Mouse (Mus musculus) small intestine, adult 2 months (tissue): ENCODE measurements around the gene Cdk6. TPM values are rescaled to one million over a fixed set of nuclear protein-coding genes. Genes with fewer than 3 reads are reported as not detected.

Experiments
- H3K27ac ChIP-seq: fragments of 200-500 bp; 2 replicates; pipeline ENCODE4 v1.5.1; 2012; ENCODE audit warnings: low read depth, low read length, control low read depth, inconsistent platforms; ENCODE audit not compliant: insufficient read depth
- H3K27me3 ChIP-seq: fragments of 200-500 bp; 2 replicates; pipeline ENCODE4 v1.6.1; 2012; ENCODE audit warnings: mild to moderate bottlenecking, moderate library complexity, low read length, inconsistent platforms; ENCODE audit not compliant: control insufficient read depth, insufficient read depth
- H3K36me3 ChIP-seq: fragments of 200-500 bp; 2 replicates; pipeline ENCODE4 v1.6.1; 2012; ENCODE audit warnings: mild to moderate bottlenecking, low read length, control low read depth, inconsistent platforms; ENCODE audit not compliant: control insufficient read depth, insufficient read depth
- H3K4me1 ChIP-seq: fragments of 200-500 bp; 2 replicates; pipeline ENCODE4 v1.6.1; 2012; ENCODE audit warnings: low read length, inconsistent platforms, mixed read lengths; ENCODE audit not compliant: control insufficient read depth, insufficient read depth, insufficient read length
- H3K4me3 ChIP-seq: fragments of 200-500 bp; 2 replicates; pipeline ENCODE4 v1.5.1; 2012; ENCODE audit warnings: low read depth, mild to moderate bottlenecking, control low read depth, inconsistent platforms, low read length, moderate library complexity
- CTCF ChIP-seq: fragments of 200-500 bp; IDR thresholded peaks from 2 replicates; pipeline ENCODE4 v1.5.1; 2012; ENCODE audit warnings: low read depth, mild to moderate bottlenecking, control low read depth, inconsistent platforms, low read length, moderate library complexity, mixed read lengths; ENCODE audit not compliant: insufficient replicate concordance, insufficient read length; ENCODE audit errors: extremely low read depth
- POLR2A ChIP-seq: fragments of 200-500 bp; IDR thresholded peaks from 2 replicates; pipeline ENCODE4 v1.6.1; 2012; ENCODE audit warnings: low read depth, mild to moderate bottlenecking, control low read depth, inconsistent platforms, low read length, moderate library complexity
- WGBS: fragments of 180-500 bp; shearing (Covaris S2); methylation state at CpG from one replicate; pipeline ENCODE4 v1.1.7; 2018; 5-methylcytosine and 5-hydroxymethylcytosine counted together
- polyA plus RNA-seq: library from polyadenylated mRNA; depleted of rRNA; stranded (reverse); fragments of >200 nt; gene quantifications from 2 replicates; pipeline ENCODE4 v1.2.3, GENCODE M21; 2012

The Cdk6 gene
- polyA plus RNA-seq, 1 experiment = 7.7 TPM

GRCm38 (mm10) chr5:3382343-3383040, 41.2 kb downstream of the Cdk6 start:
- Histone ChIP-seq H3K36me3 (no peaks in the 10 kb centered on the region), H3K27ac (peak overlapping the region; percentile 2; the same call in 1 of the 2 replicates), H3K27me3 (no peaks in the 10 kb centered on the region), H3K4me3 (no peak overlapping the region), H3K4me1 (peaks cover 2% of the 10 kb centered on the region; the same call in 1 of the 2 replicates)
- WGBS = 75% methylated on average over 13 of the region's 13 CpGs
- TF ChIP-seq CTCF (no peak), POLR2A (no peak)

- Histone ChIP-seq H3K36me3 (no peaks in the 10 kb centered on the region), H3K4me1 (peaks cover 2% of the 10 kb centered on the region; the same call in 1 of the 2 replicates), H3K4me3 (no peak overlapping the region), H3K27ac (peak overlapping the region; percentile 20; the same call in 1 of the 2 replicates), H3K27me3 (no peaks in the 10 kb centered on the region)
- TF ChIP-seq POLR2A (no peak), CTCF (no peak)
- WGBS = 64% methylated on average over 3 of the region's 3 CpGs
Observed at GRCm38 (mm10) chr5:3383547-3383946, 42.3 kb downstream of the Cdk6 start.

GRCm38 (mm10) chr5:3385078-3385477, 43.8 kb downstream of the Cdk6 start:
- peaks cover 2% of the 10 kb centered on the region; the same call in 1 of the 2 replicates for H3K36me3 ChIP-seq
- TF ChIP-seq CTCF (no peak), POLR2A (no peak)
- H3K27ac ChIP-seq = no peak overlapping the region
- no peak overlapping the region for H3K4me3 ChIP-seq
- WGBS = 59% methylated on average over 1 of the region's 1 CpGs
- peaks cover 2% of the 10 kb centered on the region; the same call in 1 of the 2 replicates for H3K4me1 ChIP-seq
- H3K27me3 ChIP-seq = no peaks in the 10 kb centered on the region

GRCm38 (mm10) chr5:3386021-3386730, 44.9 kb downstream of the Cdk6 start:
- no peaks in the 10 kb centered on the region for H3K27me3 ChIP-seq
- H3K4me3 ChIP-seq = no peak overlapping the region
- TF ChIP-seq CTCF = no peak
- TF ChIP-seq POLR2A = no peak
- H3K27ac ChIP-seq = no peak overlapping the region
- WGBS = 66% methylated on average over 7 of the region's 7 CpGs
- H3K4me1 ChIP-seq = peaks cover 2% of the 10 kb centered on the region; the same call in 1 of the 2 replicates
- H3K36me3 ChIP-seq = peaks cover 4% of the 10 kb centered on the region

- 51% methylated on average over 4 of the region's 4 CpGs for WGBS
- TF ChIP-seq POLR2A (no peak), CTCF (no peak)
- H3K27me3 ChIP-seq = no peaks in the 10 kb centered on the region
- H3K4me3 ChIP-seq = no peak overlapping the region
- H3K36me3 ChIP-seq = peaks cover 4% of the 10 kb centered on the region
- peaks cover 2% of the 10 kb centered on the region; the same call in 1 of the 2 replicates for H3K4me1 ChIP-seq
- H3K27ac ChIP-seq = no peak overlapping the region
Observed at GRCm38 (mm10) chr5:3386731-3387087, 45.4 kb downstream of the Cdk6 start.

GRCm38 (mm10) chr5:3387138-3387537, 45.9 kb downstream of the Cdk6 start:
- Histone ChIP-seq H3K4me1 (peaks cover 2% of the 10 kb centered on the region; the same call in 1 of the 2 replicates), H3K27me3 (no peaks in the 10 kb centered on the region), H3K4me3 (no peak overlapping the region), H3K36me3 (peaks cover 4% of the 10 kb centered on the region), H3K27ac (no peak overlapping the region)
- 50% methylated on average over 5 of the region's 5 CpGs for WGBS
- TF ChIP-seq POLR2A (no peak), CTCF (no peak)

- Histone ChIP-seq H3K4me3 (no peak overlapping the region), H3K4me1 (no peaks in the 10 kb centered on the region), H3K36me3 (peaks cover 9% of the 10 kb centered on the region), H3K27ac (no peak overlapping the region), H3K27me3 (no peaks in the 10 kb centered on the region)
- TF ChIP-seq POLR2A (no peak), CTCF (no peak)
- WGBS = 62% methylated on average over 3 of the region's 3 CpGs
Observed at GRCm38 (mm10) chr5:3392856-3393255, 51.6 kb downstream of the Cdk6 start.
